Mouse (Mus musculus): ENCODE measurements at regions not wholly inside any gene's neighbourhood (a gene's known extent, or its start where the extent isn't known, plus 50 kb on each side); places are given as distances from the start of the nearest gene placed in this dataset.

- peak; percentile 40 for DNase-seq (ENCODE audit: low spot score)
These were observed 262.2 kb downstream of the Gm11361 start for GRCm38 (mm10) chr13:28519383-28520126.

- DNase-seq (ENCODE audit: low spot score), result no peak
These were observed 259.8 kb downstream of the Gm11361 start for GRCm38 (mm10) chr13:28517161-28517560.

GRCm38 (mm10) chr13:28516636-28517035 lies 259.3 kb downstream of the Gm11361 start:
- DNase-seq (ENCODE audit: low spot score), result no peak

GRCm38 (mm10) chr13:28514245-28514644 lies 256.9 kb downstream of the Gm11361 start:
- DNase-seq (ENCODE audit: low spot score), result no peak

- DNase-seq (ENCODE audit: low spot score), result no peak
These were observed 256.0 kb downstream of the Gm11361 start for GRCm38 (mm10) chr13:28513336-28513735.

GRCm38 (mm10) chr13:28512573-28513334 lies 255.4 kb downstream of the Gm11361 start:
- DNase-seq (ENCODE audit: low spot score), result no peak

- no peak for DNase-seq (ENCODE audit: low spot score)
These were observed 250.9 kb downstream of the Gm11361 start for GRCm38 (mm10) chr13:28508184-28508583.

GRCm38 (mm10) chr13:28507783-28508182 lies 250.5 kb downstream of the Gm11361 start:
- peak; percentile 38 for DNase-seq (ENCODE audit: low spot score)

GRCm38 (mm10) chr13:28504340-28504739 lies 247.0 kb downstream of the Gm11361 start:
- DNase-seq (ENCODE audit: low spot score), result no peak

- peak; percentile 77 for DNase-seq (ENCODE audit: low spot score)
These were observed 244.8 kb downstream of the Gm11361 start for GRCm38 (mm10) chr13:28502171-28502570.

GRCm38 (mm10) chr13:28500697-28501096 lies 243.4 kb downstream of the Gm11361 start:
- DNase-seq (ENCODE audit: low spot score), result no peak

- DNase-seq (ENCODE audit: low spot score), result no peak
These were observed 240.2 kb downstream of the Gm11361 start for GRCm38 (mm10) chr13:28497483-28497882.

- DNase-seq (ENCODE audit: low spot score), result no peak
These were observed 234.7 kb downstream of the Gm11361 start for GRCm38 (mm10) chr13:28492015-28492414.

GRCm38 (mm10) chr13:28483727-28484126 lies 226.4 kb downstream of the Gm11361 start:
- no peak for DNase-seq (ENCODE audit: low spot score)

- no peak for DNase-seq (ENCODE audit: low spot score)
These were observed 224.1 kb downstream of the Gm11361 start for GRCm38 (mm10) chr13:28481224-28481965.

- DNase-seq (ENCODE audit: low spot score), result no peak
These were observed 208.8 kb downstream of the Gm11361 start for GRCm38 (mm10) chr13:28466151-28466550.

- DNase-seq (ENCODE audit: low spot score), result no peak
These were observed 208.0 kb downstream of the Gm11361 start for GRCm38 (mm10) chr13:28465187-28465880.

- DNase-seq (ENCODE audit: low spot score), result no peak
These were observed 204.0 kb downstream of the Gm11361 start for GRCm38 (mm10) chr13:28461281-28461680.

GRCm38 (mm10) chr13:28457403-28457802 lies 200.1 kb downstream of the Gm11361 start:
- DNase-seq (ENCODE audit: low spot score), result no peak

GRCm38 (mm10) chr13:28455878-28456277 lies 198.6 kb downstream of the Gm11361 start:
- no peak for DNase-seq (ENCODE audit: low spot score)

- no peak for DNase-seq (ENCODE audit: low spot score)
These were observed 197.7 kb downstream of the Gm11361 start for GRCm38 (mm10) chr13:28455016-28455415.

Data from lung, postnatal 25 days (tissue).